Mouse (Mus musculus) cortical plate, adult 2 months (tissue): ENCODE measurements at regions not wholly inside any gene's neighbourhood (a gene's known extent, or its start where the extent isn't known, plus 50 kb on each side); places are given as distances from the start of the nearest gene placed in this dataset.
A peak's percentile ranks its signal among the peaks of the same experiment; 100 is the strongest.

Experiments
- H3K27ac ChIP-seq: fragments of 200-500 bp; 2 replicates; pipeline ENCODE4 v1.5.1; 2012; ENCODE audit warnings: low read length, control low read depth, inconsistent platforms; ENCODE audit not compliant: insufficient read depth
- H3K4me1 ChIP-seq: fragments of 200-500 bp; 2 replicates; pipeline ENCODE4 v1.6.1; 2011; ENCODE audit warnings: low read length; ENCODE audit not compliant: control insufficient read depth, insufficient read depth
- H3K4me3 ChIP-seq: fragments of 200-500 bp; 2 replicates; pipeline ENCODE4 v1.5.1; 2011; ENCODE audit warnings: mild to moderate bottlenecking, low read length, control low read depth; ENCODE audit not compliant: insufficient read depth
- CTCF ChIP-seq: fragments of 200-500 bp; IDR thresholded peaks from 2 replicates; pipeline ENCODE4 v1.5.1; 2011; ENCODE audit warnings: mild to moderate bottlenecking, control low read depth, low read length; ENCODE audit not compliant: insufficient read depth; ENCODE audit errors: extremely low read depth
- POLR2A ChIP-seq: fragments of 200-500 bp; IDR thresholded peaks from 2 replicates; pipeline ENCODE4 v1.6.1; 2011; ENCODE audit warnings: mild to moderate bottlenecking, low read length, control low read depth; ENCODE audit not compliant: insufficient read depth; ENCODE audit errors: extremely low read depth

DNA sequence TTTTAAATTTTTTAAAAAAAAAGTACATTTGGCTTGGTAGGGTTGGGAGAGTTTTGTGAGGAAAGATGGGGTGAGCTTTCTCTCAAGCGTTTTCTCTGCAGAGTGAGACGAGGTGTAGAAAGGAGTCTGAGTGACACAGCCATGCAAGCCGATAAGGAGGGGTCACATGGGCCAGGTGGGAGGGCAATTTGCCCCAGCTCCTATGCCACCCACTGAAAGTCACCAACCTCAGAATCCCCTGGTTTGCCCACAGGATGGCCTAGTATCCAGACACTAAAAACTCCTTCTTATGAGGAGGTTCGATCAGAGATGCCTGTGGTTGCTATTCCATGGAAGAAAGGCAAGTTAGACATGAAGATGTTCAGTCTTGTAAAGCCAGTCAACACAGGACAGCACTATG is 268.6 kb upstream of the Nfe2l3 start:
- TF ChIP-seq CTCF = no peak
- Histone ChIP-seq H3K4me1 (no peaks in the 10 kb centered on the region), H3K27ac (no peak overlapping the region), H3K4me3 (no peak overlapping the region)

DNA sequence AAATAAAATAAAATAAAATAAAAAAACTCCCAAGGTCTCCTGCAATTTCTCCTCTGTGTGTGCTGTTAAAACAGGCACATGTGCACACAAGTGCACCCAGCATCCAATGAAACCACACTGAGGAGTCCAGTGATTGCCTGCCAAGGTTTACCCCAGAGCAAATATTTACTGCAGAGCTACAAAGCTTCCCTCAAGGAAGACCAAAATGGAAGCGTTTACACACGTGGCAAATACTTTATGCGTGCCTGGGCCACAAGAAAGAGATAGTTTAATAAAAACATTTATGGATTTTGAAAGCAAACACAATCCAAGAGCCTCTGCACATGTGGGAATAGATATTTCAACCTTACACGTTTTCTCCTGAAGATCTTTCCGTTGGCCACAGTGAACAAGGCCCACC is 265.4 kb upstream of the Nfe2l3 start:
- TF ChIP-seq POLR2A (no peak), CTCF (no peak)
- Histone ChIP-seq H3K27ac (no peak overlapping the region), H3K4me3 (no peak overlapping the region), H3K4me1 (no peaks in the 10 kb centered on the region)

DNA sequence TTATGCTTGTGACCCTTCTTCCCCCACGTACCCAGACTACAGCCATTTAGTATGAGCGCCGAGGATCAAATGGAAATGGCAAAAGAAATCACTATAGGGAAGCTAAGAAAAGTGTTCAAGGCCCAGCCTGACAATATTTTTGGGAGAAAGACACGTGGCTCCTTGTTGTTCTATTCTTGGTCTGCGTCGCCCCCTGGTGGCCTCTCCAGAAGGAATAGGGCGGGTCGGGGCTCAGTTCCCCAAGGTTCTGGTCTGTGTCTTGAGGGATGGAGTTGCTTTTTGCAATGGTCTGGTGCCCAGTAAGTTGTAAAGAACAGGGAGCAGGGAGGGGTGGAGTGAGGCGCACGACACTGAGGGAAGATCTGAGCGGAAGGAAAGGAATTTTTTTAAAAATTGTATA is 264.4 kb upstream of the Nfe2l3 start:
- H3K27ac ChIP-seq = no peak overlapping the region
- no peak overlapping the region for H3K4me3 ChIP-seq
- no peaks in the 10 kb centered on the region for H3K4me1 ChIP-seq
- TF ChIP-seq CTCF (peak; percentile 63), POLR2A (no peak)

DNA sequence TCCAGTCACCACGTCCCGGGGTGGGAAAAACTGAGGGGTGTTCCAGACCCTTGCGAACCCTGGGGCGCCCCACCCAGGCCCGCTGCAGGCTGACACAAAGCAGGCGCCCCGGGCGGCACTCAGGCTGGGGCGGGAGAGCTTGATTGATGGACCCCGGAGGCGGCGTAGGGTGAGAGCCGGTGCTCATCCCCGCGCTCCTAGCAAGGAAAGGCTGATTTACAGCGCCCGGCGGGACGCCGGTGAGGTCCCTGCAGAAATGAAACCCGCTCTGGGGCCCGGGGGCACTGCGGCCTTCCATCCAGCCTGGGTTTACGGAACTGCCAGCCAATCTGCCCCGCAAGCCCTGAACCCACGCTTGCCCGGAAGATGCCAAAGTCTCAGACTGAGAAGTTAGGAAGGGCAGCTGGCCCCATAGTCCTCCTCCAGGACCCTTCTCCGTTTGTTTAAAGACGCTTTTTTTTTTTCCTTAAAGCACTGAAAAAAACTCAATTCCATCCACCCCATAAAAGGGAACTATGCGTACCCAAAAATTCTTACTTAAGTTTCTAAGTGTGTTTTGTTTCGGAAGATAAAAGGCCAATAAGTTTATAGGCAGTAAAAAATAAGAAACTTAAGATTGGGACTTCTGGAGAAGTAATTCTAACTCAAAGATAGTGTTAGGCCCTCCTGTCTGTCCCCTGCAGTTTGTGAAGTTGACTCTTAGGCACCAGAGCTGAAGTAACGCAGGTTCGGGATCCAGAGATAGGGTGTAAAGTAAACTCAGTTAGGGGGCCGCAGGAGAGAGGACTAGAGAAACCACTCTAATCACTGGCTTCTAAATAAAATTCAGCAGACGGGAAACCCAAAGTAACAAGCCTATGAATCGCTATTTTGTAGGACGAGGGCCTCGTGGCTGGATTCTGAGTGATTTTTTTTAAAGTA is 263.4 kb upstream of the Nfe2l3 start:
- Histone ChIP-seq H3K4me3 (no peak overlapping the region), H3K27ac (no peak overlapping the region), H3K4me1 (no peaks in the 10 kb centered on the region)
- TF ChIP-seq CTCF (no peak), POLR2A (no peak)

- TF ChIP-seq CTCF = no peak
- no peak for TF ChIP-seq POLR2A
- no peak overlapping the region for H3K4me3 ChIP-seq
- no peaks in the 10 kb centered on the region for H3K4me1 ChIP-seq
- H3K27ac ChIP-seq = no peak overlapping the region
Measured at GRCm38 (mm10) chr6:51169971-51170411, 262.5 kb upstream of the Nfe2l3 start.

GRCm38 (mm10) chr6:51170414-51170813 is 262.1 kb upstream of the Nfe2l3 start:
- TF ChIP-seq CTCF = peak; percentile 35; the same call in 1 of the 2 replicates
- TF ChIP-seq POLR2A = no peak

DNA sequence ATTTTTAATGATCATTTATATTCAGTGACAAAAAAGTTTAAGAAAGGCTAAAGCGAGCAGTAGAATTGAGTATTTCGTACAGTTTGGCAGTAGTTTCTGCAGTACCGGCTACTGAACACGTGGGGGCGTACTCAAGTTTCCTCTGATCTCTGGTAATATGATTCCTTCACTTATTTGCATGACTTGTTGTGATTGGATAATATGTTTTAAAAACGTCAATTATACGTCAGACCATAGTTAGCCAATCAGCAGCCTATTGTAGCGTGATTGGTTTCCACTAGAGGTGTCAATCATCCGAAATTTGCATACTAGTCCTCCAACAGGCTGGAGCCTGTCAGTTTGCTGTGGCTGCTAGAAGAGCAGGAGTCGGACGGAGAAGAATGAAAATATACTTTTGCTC is 261.6 kb upstream of the Nfe2l3 start:
- Histone ChIP-seq H3K4me3 (no peak overlapping the region), H3K4me1 (no peaks in the 10 kb centered on the region), H3K27ac (no peak overlapping the region)
- TF ChIP-seq CTCF = 0 out of 2 replicates have a peak, but pooled peaks have one; percentile 3
- no peak for TF ChIP-seq POLR2A

More at GRCm38 (mm10) chr6:51170414-51170813, 262.1 kb upstream of the Nfe2l3 start:
- Histone ChIP-seq H3K27ac (no peak overlapping the region), H3K4me3 (no peak overlapping the region), H3K4me1 (no peaks in the 10 kb centered on the region)

DNA sequence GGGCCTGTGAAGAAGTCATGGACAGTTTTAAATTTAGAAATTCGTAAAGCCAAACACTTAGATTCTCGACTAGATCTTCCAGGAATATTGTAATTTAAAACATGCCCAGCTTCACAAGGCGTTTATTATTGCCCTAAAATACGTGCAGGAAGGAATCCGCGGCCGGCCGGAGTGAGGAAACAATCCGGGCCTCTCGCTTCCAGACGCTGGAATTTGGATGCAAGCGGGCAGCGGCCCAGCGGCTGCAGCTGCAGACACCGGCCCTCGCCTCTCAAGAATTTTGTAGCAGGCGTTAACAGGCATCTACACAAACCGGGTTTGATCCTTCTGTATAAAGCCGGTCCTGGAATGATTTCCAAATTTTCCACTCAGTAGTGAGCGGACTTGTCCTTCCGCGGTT is 260.7 kb upstream of the Nfe2l3 start:
- TF ChIP-seq CTCF (no peak), POLR2A (no peak)
- Histone ChIP-seq H3K4me3 (no peak overlapping the region), H3K27ac (no peak overlapping the region), H3K4me1 (no peaks in the 10 kb centered on the region)

DNA sequence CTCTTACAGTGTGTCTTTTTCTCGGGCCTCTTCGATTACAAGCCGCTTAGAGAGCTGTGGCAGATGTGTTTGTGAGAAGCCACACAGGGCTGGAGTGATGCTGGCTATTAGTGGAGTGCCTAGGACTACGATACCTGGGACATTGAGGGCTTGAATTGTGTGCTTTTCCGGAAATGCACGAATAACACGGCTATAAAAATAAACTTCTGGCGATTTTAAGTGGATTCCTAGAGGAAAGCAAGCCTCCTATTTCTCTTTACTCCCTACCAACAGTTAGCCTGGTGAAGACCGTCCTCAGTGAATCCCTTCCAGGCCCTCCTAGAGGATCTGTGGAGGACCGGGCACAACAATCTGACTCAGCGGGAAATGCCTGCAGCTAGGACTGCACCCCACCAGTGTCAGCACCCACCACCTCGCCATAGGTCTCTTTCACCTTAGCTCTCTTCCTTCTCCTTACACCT is 260.1 kb upstream of the Nfe2l3 start:
- TF ChIP-seq POLR2A = no peak
- TF ChIP-seq CTCF = no peak
- Histone ChIP-seq H3K27ac (no peak overlapping the region), H3K4me1 (no peaks in the 10 kb centered on the region), H3K4me3 (no peak overlapping the region)

- H3K27ac ChIP-seq = no peak overlapping the region
- H3K4me1 ChIP-seq = no peaks in the 10 kb centered on the region
- H3K4me3 ChIP-seq = no peak overlapping the region
- no peak for TF ChIP-seq POLR2A
- no peak for TF ChIP-seq CTCF
Measured at GRCm38 (mm10) chr6:51172856-51173619, 259.4 kb upstream of the Nfe2l3 start.
